Mouse (Mus musculus): ENCODE measurements at regions not wholly inside any gene's neighbourhood (a gene's known extent, or its start where the extent isn't known, plus 50 kb on each side); places are given as distances from the start of the nearest gene placed in this dataset.
A peak's percentile ranks its signal among the peaks of the same experiment; 100 is the strongest.

DNA sequence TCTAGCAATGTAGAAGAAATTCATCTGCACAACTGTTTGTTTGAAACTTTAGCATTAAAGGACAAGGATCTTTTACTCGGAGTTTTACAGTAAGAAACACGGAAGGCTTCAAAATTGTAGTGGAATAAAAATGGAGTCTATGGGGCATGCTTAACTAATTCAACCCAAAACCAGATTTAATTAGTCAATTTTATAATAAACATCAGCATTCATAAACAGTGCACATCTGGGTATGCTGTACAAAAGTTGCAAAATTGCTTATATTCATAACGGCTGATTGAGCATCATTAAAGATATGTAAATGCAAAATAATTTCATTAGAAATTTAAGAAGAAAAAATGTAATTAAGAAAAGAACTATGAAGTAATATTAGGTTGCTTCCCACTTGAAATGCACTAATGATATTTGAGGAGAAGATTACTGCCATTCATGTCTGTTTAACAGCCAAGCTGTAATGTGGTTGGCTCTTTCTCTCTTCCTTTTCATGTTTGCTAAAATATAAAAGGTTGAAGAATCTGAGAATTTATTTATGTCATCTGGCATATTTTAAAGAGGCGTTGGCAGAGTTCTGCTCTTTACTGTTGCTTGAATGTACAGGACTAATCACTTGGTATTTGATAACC lies 1037.3 kb downstream of the Fam181b start:
- DNase-seq (ENCODE audit: low spot score in 2 of 2): no peak

DNA sequence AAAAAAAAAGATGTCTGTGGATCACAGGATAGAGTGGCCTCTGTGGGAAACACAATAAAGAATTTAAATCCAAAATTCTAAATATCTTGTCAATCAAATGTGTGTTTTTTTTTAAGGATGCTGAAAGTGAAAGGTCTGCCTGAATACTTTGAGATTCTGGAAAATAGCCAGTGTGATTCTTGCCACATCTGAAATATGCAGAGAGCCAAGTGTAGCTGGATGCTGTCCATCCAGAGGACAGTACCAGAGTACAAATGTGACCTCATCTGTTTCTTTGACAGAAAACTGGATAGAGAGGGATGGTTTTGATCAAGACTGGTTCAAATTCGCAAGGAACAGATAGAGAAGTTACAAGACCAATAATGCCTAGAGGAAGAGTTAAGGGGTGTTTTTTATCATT lies 1044.1 kb downstream of the Fam181b start:
- no peak for DNase-seq (ENCODE audit: low spot score in 2 of 2)

DNA sequence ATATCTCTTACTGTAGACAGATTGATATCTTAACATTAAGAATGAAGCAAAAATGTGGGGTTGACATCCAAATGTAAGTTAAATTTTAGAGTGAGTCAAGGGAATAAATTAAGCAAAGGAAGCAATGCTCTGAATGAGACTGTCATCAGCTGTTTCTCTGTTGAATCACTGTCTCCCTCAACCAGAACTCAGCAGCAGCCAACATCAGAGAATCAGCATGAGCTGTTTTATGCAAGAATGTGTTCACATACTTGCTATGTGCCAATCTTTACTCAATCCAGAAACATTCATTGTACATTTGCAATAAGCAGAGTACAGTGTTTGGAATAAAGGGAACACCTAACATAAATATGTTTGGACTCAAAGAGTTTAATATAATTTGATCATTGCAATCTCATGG lies 1074.6 kb downstream of the Fam181b start:
- DNase-seq (ENCODE audit: low spot score in 2 of 2): peak; percentile 2 to 11

DNA sequence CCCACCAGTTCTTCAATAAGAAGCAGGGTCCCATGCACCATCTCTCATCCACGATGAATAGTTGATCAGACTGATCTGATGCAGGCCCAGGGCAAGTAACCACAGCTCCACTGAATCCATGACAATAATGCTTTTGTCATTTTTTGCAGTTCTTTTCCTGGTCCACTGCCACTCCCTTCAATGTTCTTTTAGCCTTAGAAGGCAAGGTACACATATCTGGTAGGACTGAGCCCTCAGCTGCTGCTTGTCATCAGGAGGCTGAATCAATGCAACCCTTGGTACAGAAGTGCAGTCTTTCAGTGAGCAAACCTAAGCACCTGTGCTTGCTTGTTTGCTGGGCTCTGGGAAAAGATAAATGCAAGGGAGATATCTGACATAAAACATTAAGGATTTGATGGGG lies 1075.8 kb downstream of the Fam181b start:
- no peak for DNase-seq (ENCODE audit: low spot score in 2 of 2)

DNA sequence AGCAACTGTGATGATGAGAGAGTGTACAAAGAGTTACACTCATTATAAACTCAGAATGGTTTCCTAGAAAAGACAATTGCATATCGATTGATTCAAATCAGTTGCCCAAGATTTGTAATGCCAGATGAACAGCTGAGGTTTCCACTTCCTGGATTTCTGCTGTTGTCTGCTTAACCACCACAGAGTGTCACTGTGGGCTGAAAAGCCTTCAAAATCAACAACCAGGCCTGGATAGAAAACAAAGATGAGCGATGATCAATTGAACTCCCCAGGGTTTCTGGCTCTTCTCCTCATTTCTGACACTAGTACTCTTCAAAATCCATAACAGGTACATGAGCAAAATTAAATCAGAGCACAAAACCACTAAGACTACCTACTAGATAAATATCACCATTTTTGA lies 1100.4 kb downstream of the Fam181b start:
- peak in 1 of 2 experiments; percentile 30 for DNase-seq (ENCODE audit: low spot score in 2 of 2)

DNA sequence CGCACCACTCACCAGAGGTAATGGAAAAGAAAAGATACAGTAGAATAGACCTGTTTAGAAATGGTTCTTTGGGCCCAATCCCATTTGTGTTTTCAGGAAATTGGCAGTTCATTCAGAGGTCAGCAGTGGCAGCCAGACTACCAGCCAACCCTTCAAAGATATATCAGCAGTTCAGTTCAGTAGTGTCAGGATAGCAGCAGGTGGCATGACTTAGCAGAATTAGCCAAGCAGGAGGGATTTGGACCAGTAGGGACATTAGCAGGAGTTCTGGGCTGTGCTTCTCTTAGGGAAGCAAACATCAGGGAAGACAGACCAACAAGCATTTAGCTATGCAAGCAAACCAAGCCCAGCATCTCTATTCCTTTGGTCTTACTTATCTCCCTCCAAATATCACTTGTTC lies 1132.7 kb downstream of the Fam181b start:
- DNase-seq (ENCODE audit: low spot score in 2 of 2): no peak

DNA sequence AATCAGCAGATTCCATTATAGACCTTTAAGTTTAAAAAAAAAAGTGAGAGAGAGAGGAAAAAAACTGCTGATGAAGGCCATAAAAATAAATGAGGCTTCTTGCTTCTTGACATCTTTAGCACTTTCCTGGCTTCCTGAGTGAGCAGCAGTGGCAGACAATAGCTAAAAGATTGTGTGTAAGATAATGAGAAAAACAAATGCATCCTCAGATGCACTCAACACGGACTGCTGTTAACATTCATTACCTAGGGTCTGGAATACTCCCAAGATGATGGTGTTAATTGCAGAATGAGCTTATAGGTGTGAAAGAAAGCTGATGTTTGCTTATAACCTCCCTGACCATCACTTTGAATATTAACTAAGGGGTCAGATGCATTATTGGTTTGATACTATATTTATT lies 1147.8 kb downstream of the Fam181b start:
- no peak for DNase-seq (ENCODE audit: low spot score in 2 of 2)

DNA sequence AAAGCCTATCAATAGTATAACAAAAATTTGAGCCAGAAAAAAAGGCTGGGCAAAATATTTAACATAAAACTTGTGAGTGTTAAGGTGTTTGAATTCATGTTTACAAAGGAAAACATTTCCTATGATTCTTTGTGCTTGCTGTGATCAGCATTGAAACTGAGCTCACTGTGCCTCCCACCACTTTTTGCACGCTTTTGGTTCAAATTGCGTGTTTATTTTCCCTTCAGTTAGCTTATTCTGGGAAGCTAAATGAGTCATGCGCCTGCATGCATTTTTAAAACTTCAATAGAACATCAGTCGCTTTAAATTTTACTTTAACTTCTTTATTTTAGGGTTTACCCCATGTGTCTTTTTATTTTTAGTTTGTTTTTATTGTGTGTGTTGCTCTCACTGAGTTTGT lies 1154.0 kb downstream of the Fam181b start:
- peak in 1 of 2 experiments; percentile 50 for DNase-seq (ENCODE audit: low spot score in 2 of 2)

DNA sequence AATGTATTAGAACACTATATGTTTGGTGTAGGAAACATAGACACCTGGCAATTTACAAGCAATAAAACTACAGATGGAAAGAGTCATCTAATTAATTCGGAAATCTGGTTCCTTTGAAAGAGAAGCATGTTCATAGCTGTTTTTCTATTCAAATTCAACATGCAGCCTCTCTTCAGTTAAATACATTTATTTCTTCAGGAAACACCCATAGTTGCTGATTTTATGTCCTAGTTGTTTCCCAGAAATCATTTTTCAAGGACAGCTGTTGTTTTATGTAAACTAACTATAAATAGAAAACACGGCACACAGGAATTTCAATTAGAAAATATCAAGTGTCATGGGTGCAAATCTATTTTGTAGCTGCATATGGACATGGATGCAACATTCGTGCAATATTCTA lies 1169.8 kb downstream of the Fam181b start:
- no peak for DNase-seq (ENCODE audit: low spot score in 2 of 2)

DNA sequence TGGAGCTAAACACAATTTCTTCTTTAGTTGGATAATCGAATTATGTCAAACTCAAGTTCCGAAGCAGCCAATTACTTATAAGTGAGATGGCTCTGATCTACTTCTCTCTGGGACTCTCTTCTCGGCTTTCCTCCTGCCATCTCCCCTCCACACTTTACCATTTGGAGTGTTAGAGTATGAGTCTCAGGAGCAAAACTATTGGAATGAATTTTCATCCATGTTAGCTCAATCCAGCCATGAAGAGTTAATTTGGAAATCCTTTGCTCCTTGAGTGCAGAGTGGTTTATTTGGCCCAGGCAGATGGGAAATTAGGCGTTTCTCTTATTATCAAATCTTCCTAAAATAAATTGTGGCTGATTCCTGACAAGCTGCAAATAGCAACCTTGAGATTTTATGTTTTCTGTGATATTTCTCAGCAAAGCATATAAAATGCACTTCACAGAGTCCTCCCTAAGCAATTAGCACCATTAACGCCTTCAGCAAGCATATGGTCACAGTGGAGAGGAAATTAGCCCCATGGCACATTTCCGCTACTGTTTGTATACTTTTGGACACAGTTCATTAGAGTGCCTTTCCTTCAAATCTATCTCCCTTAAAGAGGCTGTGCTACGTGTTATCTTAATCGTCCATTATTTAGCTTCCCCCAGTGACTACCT lies 1189.1 kb downstream of the Fam181b start:
- DNase-seq (ENCODE audit: low spot score in 2 of 2): no peak

DNA sequence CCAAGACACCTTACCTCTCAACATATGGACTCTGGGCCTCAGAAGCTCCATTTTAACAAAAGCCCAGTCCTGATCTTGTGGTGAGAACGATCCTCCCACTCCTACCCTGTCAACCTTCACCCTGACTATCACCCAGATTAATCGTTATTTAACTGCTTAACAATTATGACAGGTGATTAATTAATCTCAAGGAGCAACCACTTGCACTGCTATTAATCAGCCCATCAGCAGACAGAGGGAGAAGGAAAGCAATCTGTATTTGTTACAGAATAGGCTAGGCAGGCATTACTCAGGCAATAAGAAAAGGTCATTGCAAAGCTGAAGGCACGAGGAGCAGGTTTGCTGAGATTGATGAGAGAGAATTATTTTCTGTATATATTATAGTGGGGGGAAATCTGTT lies 1201.9 kb downstream of the Fam181b start:
- no peak for DNase-seq (ENCODE audit: low spot score in 2 of 2)

DNA sequence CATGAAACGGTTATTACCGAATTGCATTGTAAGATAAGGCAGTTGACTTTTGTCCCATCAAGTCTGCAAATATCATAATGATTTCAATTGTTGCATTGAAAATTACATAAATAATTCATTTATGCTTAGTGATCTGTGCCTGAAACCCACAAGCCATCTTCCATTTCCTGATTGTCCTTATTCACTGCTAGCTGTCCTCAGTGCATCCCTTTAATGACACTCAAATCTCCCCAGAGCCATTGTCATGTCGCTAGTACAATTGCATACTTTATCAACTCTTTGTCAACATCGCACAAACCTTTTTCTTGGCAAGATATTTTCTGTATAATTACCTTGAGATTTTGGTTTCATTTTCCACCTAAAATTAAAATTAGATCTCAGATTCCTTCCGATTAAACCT lies 1202.3 kb downstream of the Fam181b start:
- no peak for DNase-seq (ENCODE audit: low spot score in 2 of 2)

DNA sequence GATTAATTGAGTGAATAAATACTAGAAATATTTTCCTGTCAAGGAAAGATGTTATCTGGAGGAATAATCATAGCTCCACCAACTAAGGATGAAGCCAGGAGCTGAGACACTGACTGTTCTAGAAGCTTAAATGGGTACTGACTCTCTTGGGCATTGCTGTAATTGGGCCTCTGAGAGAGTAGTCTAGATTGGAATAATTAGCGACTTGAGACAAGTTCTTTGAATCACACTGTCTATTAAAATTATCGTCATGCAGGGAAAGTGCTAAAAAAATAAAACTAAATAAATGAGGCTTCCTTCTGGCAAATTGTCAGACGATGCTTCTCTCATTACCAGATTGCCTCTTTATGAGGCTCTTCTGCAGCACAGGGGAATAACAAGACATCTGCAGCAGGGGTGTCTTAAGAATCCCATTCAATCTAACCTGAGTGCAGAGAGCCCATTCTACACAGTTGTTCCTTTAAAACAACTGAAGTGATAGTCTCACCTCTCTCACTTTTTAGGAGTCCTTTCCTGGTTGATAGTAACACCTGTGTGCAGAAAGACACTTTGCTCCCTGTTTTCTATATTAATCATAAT lies 1203.5 kb downstream of the Fam181b start:
- no peak for DNase-seq (ENCODE audit: low spot score in 2 of 2)

DNA sequence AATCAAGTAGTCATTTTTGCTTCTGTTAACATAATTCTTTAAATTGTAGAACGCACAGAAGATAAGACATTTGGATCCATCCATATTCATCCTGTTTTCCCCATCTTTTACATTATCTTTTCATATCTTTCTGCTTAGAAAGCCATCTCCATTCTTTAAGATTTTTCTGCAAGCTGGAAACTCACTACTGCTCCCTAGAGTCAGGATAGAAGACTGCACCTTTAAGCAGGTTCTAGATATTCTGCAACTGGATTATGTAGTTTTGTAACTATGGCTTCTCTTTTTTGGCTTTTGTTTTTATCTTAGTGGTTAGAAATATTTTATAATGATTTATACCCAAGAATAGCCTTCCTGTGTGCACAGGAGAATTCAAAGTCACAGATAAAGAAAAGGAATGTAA lies 1225.9 kb downstream of the Fam181b start:
- DNase-seq (ENCODE audit: low spot score in 2 of 2): peak in 1 of 2 experiments; percentile 5

DNA sequence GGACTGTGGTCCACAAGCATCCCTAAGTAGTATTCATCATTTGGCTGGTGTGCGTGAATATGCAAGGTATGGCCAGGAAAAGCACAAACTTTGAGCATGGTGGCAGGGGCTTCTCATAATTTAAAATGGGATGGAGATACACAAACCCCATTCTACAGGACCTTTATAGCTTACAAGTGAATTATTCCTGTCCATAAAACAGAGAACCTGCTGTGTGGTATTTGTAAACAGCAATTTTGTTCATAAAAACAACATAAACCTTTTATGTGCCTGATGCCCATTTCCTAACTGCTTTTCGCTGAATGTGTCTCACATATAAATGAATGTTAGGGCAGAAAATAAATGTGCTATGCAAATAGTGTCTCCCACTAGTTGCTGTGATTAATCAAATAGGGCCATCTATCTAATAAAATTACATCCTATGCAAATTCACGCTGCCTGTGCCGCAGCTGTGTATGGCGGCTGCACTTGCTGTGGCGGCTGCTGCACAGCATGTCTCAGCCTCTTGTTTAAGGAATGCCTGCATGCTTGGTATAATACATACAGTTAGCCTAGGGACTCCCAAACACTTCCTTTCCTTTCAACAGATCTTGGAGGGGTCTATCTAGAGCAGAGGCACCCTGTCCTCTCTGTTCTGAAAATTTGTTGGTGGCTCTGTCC lies 1235.4 kb downstream of the Fam181b start:
- DNase-seq (ENCODE audit: low spot score in 2 of 2): no peak

DNA sequence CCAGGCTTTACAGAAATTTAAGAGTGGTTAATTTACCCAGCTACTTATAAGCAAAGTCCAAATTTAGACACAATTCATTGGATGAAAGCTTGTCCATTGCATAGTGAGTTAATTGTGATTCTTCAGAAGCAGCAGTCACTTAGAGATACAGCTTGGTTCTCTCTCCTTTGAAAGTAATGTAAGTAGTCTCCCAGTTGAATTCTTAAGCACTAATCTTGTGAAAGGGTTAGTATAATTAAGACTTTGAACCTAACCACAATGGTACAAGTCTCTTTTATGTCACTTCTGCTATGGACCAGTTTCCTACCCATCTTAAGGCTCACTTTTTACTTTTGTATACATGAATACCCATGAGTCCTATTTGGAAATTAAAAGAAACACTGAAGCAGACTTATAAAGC lies 1252.9 kb downstream of the Fam181b start:
- DNase-seq (ENCODE audit: low spot score in 2 of 2): no peak

All from layer of hippocampus, adult 18-20 months (tissue).